Mouse (Mus musculus) heart, embryonic 16.5 days (tissue): ENCODE data around the gene Inafm2. TPM values are rescaled to one million over a fixed set of nuclear protein-coding genes. Genes with fewer than 3 reads are reported as not detected.

Experiments
- ATAC-seq: fragments of 200-750 bp; cut with Nextera tagmentation; replicated peaks from 2 replicates; pipeline ENCODE4 v1.8.0; 2017; ENCODE audit warnings: moderate number of reproducible peaks; ENCODE audit not compliant: insufficient read depth, low FRiP score; ENCODE audit errors: extremely low read depth
- H3K27ac ChIP-seq: fragments of 300-500 bp; sonication (generic); 2 replicates; pipeline ENCODE4 v1.5.1; 2014; ENCODE audit warnings: mild to moderate bottlenecking, low read length, control low read depth, moderate library complexity
- H3K27me3 ChIP-seq: fragments of 300-500 bp; sonication (generic); 2 replicates; pipeline ENCODE4 v1.6.1; 2014; ENCODE audit warnings: low read length, mixed read lengths; ENCODE audit not compliant: control insufficient read depth, insufficient read depth
- H3K36me3 ChIP-seq: fragments of 300-500 bp; sonication (generic); 2 replicates; pipeline ENCODE4 v1.6.1; 2014; ENCODE audit not compliant: control insufficient read depth, insufficient read depth
- H3K4me1 ChIP-seq: fragments of 300-500 bp; sonication (generic); 2 replicates; pipeline ENCODE4 v1.6.1; 2014; ENCODE audit warnings: low read length, mixed read lengths; ENCODE audit not compliant: control insufficient read depth, insufficient read depth
- H3K4me2 ChIP-seq: fragments of 300-500 bp; sonication (generic); 2 replicates; pipeline ENCODE4 v1.6.1; 2014; ENCODE audit warnings: low read depth, mild to moderate bottlenecking, control low read depth, low read length
- H3K4me3 ChIP-seq: fragments of 300-500 bp; sonication (generic); 2 replicates; pipeline ENCODE4 v1.5.1; 2014; ENCODE audit warnings: mild to moderate bottlenecking, control low read depth, low read length
- H3K9ac ChIP-seq: fragments of 300-500 bp; sonication (generic); 2 replicates; pipeline ENCODE4 v1.6.1; 2014; ENCODE audit warnings: low read length, control low read depth
- H3K9me3 ChIP-seq: fragments of 300-500 bp; sonication (generic); replicated peaks from 2 replicates; pipeline ENCODE4 v1.6.1; 2016; ENCODE audit warnings: low read length; ENCODE audit not compliant: control insufficient read depth
- WGBS: fragments of 180-500 bp; shearing (Covaris S2); extraction: QIAGEN DNeasy Blood & Tissue Kit; methylation state at CpG from one replicate; pipeline ENCODE4 v1.1.7; 2014; 5-methylcytosine and 5-hydroxymethylcytosine counted together
- polyA plus RNA-seq: library from polyadenylated mRNA; unstranded; fragments of >200 nt; fragmentation: Nextera tagmentation; extraction: Ambion mirVana; gene quantifications from 2 replicates; pipeline ENCODE4 v1.2.1, GENCODE M21; 2015

Inafm2 gene
- polyA plus RNA-seq, 1 experiment from 2014 or later, result 45.2 TPM

DNA sequence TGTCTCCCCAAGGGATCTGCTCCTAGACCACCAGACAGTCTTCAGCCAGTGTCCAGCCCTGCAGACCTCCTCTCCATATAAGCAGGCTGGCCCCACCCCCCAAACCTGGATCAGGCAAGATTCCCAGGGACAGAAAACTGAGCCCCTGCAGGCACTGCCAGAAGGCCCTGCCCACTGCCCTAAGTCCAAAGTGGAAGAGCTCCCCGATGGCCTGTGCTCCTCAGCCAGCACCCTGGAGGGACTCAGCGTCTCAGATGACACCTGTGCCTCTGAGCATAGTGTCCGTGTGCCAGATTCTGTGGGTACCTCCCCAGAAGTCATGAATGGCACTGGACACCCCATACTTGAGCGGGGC, 46.7 kb downstream of the Inafm2 start:
- H3K4me2 ChIP-seq, result no peak overlapping the region
- H3K27ac ChIP-seq, result no peak overlapping the region
- H3K27me3 ChIP-seq, result peaks cover 7% of the 10 kb centered on the region
- ATAC-seq, result no peak
- peaks cover 8% of the 10 kb centered on the region; the same call in 1 of the 2 replicates for H3K4me1 ChIP-seq
- no peaks in the 10 kb centered on the region for H3K36me3 ChIP-seq
- 90% methylated on average over 4 of the region's 4 CpGs for WGBS
- no peaks in the 10 kb centered on the region for H3K9me3 ChIP-seq
- no peak overlapping the region for H3K4me3 ChIP-seq
- H3K9ac ChIP-seq, result no peak overlapping the region

DNA sequence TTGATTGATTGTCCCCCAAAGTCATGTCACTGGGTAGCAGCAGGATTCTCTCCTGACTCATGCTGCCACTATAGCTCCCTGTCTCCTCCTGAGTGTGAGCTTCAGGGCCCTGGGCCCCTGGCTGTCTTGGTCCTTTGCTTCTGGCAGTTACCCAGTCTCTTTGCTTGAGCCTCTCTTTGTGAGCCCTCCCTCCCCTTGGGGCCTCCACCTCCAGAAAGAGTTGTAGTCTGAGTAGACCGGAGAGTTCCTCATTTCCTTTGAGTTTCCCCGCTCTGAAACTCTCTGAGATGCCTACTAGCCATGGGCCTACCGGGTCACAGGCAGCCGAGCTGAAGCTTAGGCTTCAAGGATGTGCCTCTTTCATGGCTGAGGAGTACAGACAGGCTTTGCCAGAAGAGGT, 48.1 kb downstream of the Inafm2 start:
- H3K36me3 ChIP-seq, result no peaks in the 10 kb centered on the region
- H3K4me1 ChIP-seq, result peaks cover 8% of the 10 kb centered on the region; the same call in 1 of the 2 replicates
- H3K27ac ChIP-seq, result no peak overlapping the region
- 75% methylated on average over 4 of the region's 4 CpGs for WGBS
- H3K9ac ChIP-seq, result no peak overlapping the region
- no peak overlapping the region for H3K4me3 ChIP-seq
- ATAC-seq, result no peak
- H3K27me3 ChIP-seq, result peaks cover 7% of the 10 kb centered on the region
- peaks cover 3% of the 10 kb centered on the region; the same call in 1 of the 2 replicates for H3K9me3 ChIP-seq
- H3K4me2 ChIP-seq, result no peak overlapping the region

Other genes with a start within 250 kb of the Inafm2 start
- gene Bmf, start 196.1 kb upstream of the Inafm2 start, polyA plus RNA-seq, result 1.4 and 1.8 TPM in 2 replicates
- gene Bub1b, start 147.5 kb upstream of the Inafm2 start, polyA plus RNA-seq, result 74.8 and 78.4 TPM in 2 replicates
- 9.8 and 11.1 TPM in 2 replicates for gene Pak6, start 82.5 kb upstream of the Inafm2 start, polyA plus RNA-seq
- gene Ankrd63, start 41.8 kb upstream of the Inafm2 start, polyA plus RNA-seq, result 2.8 and 3.1 TPM in 2 replicates
- 3.2 and 3.4 TPM in 2 replicates for gene Plcb2, start 17.3 kb upstream of the Inafm2 start, polyA plus RNA-seq
- gene Ccdc9b, start 16.9 kb downstream of the Inafm2 start, polyA plus RNA-seq, result 2.0 and 3.2 TPM in 2 replicates
- gene Phgr1, start 27.0 kb downstream of the Inafm2 start, polyA plus RNA-seq, result 1.2 TPM in 1 of 2 replicates, not detected in the other
- gene Disp2, start 34.0 kb downstream of the Inafm2 start, polyA plus RNA-seq, result 0.10 and 0.24 TPM in 2 replicates
- gene Knstrn, start 68.2 kb downstream of the Inafm2 start, polyA plus RNA-seq, result 90.7 and 94.0 TPM in 2 replicates
- 97.4 and 107 TPM in 2 replicates for gene Ivd, start 116.2 kb downstream of the Inafm2 start, polyA plus RNA-seq
- gene Bahd1, start 154.6 kb downstream of the Inafm2 start, polyA plus RNA-seq, result 3.7 and 4.1 TPM in 2 replicates
- gene Chst14, start 180.7 kb downstream of the Inafm2 start, polyA plus RNA-seq, result 17.1 and 18.0 TPM in 2 replicates